Mouse (Mus musculus): ENCODE results near the gene Gramd4.
"Not testable (repeated sequence)": the region's sequence is repeated elsewhere in the genome, so short reads cannot be mapped to it uniquely, and the experiment has no call there.

The Gramd4 gene

DNA sequence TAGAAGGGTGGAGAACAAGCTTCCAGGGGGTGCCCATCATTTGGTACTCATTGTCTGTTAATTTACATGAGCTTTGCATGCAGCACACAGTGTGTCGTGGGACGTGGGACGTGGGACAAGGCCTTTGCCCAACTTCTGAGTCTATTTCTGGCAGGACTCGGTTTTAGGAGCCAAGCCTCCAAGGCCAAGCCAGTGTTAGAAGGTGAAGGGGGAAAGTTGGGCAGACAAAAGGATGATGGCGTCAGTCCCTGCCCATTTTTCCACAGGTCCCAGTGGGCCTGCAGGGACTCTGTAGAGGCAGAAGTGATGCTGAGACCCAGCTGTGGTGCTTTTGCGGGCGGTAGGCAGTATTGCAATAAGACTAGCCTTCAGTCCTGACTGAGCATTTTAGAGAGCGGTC, 33.1 kb downstream of the Gramd4 start:
- DNase-seq (ENCODE audit: low read depth, low spot score), result no peak

DNA sequence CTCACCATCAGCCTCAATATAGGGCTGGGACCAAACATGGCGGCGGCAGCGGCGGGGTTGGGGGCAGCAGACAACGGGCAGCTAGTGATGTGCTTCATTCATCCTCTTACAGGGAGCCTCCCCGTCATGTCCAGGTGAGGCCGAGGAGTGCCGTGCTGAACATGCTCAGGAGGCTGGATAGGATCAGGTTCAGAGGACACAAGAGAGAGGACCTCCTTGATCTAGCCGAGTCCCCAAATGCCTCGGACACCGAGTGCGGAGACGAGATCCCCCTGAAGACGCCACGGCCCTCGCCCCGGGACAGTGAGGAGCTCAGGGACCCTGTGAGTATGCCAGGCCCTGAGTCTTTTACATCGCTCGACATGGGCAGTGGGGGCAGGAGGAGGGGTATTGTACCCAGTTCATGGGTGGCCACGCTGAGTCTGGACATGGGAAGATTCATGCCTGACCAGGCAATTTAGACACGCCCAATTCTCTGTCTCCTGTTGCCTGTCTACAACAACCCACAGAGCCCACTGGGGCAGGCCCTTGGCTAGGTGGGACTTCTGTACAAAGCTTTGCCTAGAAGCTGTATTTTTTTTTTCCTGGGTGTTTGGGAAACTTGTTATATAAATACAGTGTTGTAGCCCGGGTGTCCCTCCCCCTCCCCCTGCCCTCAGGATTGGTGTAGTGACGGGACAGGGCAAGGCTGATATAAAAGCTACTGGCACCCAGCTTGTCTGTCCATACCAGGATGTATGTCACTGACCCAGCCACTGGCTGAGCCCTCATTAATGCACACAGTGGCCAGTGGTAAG, 33.9 kb downstream of the Gramd4 start:
- DNase-seq (ENCODE audit: low read depth, low spot score), result no peak

DNA sequence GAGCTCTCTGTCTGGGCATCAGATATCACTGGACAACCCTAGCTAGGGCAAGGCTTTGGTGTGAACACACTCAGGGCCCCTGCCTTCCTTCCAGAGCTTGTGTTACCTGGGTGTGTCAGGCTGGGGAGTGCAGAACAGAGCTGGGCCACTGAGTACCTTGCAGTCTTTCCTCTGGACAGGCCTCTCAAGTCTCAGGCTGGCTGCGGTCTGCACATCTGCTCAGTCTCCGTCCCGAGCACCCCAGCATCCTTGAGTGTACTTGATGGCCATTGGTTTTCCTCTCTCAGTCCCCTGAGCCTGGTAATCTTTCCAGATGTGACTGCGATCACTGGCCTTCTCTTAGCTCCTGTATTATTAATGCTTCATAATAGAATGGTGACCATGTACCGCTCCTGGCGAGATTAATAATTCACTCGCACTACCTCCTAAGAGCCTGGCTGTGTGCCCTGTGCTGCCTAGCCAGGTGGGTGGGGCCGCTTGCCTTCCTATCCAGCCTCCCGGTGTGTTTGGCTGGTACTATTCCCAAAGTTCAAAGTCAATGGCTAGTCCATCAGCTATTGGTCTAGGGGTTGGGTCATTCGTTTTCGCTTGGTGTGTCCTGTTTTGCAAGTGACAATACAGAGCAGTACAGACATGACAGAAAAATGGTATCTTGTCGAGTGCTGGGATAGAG, 34.6 kb downstream of the Gramd4 start:
- DNase-seq (ENCODE audit: low read depth, low spot score), result no peak

DNA sequence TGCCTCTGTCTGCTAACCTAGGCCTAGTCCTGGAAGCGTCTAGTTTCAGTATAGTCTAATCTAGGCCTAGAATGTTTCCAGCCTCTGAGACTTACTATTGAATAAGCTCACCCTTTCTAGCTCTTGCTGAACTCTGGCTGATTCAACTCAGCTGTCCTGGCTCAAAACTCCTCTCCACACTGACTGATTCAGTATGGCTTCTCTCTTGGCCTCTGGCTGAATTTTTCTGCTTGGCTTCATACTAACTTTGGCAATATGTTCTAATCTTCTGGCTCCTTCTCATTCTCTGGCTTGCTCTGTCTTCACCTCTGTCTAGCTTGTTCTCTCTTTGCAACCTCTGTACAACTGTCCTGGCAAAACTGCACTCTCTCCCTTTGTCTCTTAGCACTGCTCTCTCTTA, 35.7 kb downstream of the Gramd4 start:
- DNase-seq (ENCODE audit: low read depth, low spot score), result no peak

DNA sequence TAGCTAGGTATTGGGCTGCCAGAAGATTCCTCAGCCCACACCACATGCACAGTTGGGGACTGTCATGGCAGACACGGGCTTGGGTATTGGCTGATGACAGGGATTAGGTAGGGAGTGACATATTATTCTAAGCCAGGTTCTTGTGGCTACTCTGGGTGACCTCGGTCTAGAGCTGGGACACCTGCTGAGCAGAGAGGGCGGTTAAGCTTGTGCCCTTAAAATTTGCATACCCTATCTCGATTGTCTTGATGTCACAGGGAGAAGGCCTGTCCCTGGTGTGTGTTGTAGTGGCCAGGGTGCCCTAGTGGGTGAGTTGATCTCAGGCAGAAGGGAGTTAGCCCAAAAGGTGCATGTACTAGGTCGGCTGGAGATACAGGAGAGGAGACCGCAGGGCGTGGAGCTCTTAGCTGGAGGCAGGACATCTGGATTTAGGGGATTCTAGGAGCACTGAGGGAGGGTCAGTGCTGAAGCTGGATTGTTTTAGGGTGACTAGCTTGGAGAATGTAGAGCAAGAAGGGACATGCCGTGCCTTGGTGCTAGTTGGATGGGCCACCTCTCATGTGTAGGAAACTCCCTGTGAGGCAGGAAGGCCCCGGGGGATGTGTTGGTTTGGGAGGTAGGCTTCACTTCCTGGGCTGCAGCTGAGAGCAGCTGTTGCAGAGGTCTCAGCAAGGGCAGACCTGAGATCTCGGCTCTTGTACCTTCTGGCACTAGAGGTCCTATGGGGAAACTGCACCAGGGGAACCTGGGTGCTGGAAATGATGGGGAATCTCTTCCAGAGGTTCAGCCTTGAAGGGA, 37.0 kb downstream of the Gramd4 start:
- no peak for DNase-seq (ENCODE audit: low read depth, low spot score)

DNA sequence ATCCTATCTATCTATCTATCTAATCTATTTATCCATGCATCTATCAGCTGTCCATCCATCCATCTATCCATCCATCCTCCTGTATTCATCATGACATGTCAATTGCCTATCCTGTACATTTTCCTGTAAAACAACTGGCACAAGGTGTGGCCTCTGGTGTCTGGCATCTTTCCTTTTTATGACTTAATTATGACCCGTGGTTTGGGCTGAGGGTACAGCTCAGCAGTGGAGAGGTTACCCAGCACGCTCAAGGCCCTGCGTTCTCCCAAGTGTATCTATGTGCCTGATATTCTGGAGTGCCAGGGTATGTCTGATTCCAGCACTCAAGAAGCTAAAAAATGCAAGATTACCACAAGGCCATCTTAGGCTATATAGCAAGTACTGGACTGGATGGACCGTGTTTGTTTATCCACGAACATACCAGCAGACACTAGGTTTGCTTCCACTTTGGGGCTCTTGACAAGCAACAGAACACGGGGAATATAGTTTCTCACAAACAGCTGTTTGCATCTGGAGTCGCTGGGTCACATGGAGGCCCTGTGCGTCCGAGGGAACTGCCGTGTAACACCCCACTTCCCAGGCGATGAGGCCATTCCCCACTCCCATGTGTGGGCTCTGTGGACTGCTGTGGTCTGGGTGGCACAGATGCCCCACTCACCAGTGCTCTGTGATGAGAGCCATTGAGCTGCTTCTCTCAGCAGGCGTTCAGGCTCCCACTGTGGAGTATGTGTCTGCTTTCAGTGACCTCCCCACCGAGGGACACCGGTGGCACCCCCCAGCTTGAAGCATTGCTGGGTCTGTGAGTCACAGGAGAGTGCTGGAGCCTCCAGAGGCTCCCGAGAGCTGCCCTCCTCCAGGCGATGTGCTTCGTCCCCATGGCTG, 38.5 kb downstream of the Gramd4 start:
- no peak for DNase-seq (ENCODE audit: low read depth, low spot score)

DNA sequence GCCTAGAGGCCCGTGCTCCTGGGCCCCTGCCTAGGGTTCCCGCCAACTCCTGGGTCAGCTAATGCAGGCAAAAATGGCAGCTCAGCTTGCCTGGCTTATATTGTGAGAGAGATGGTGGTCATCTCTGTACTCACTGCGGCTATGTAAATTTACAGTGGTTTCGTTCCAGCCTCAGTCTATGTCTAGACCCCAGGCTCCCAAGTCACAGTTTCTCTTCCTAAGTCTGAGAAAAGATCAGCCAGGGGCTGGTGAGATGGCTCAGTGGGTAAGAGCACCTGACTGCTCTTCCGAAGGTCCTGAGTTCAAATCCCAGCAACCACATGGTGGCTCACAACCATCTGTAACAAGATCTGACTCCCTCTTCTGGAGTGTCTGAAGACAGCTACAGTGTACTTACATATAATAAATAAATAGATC, 39.1 kb downstream of the Gramd4 start:
- DNase-seq (ENCODE audit: low read depth, low spot score), result not testable (repeated sequence)

DNA sequence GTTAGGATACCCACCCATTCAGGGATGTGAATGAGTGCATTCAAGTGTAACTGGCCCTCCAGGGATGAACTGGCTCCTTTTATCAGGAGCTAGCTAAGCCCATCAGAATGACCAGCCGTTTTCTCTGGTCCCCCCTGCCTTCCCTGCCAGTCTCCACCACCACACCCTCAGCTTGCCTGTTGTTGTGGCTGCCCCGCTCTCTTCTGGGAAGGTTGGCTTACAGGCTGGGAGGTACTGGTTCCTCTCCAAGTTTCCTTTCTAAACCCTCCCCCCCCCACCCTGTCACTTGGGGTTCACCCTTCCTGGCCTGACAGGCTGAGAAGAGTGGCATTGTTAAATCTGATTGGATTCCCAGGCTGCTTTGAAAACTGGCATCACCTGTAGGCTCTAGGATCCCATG, 40.4 kb downstream of the Gramd4 start:
- DNase-seq (ENCODE audit: low read depth, low spot score), result no peak

DNA sequence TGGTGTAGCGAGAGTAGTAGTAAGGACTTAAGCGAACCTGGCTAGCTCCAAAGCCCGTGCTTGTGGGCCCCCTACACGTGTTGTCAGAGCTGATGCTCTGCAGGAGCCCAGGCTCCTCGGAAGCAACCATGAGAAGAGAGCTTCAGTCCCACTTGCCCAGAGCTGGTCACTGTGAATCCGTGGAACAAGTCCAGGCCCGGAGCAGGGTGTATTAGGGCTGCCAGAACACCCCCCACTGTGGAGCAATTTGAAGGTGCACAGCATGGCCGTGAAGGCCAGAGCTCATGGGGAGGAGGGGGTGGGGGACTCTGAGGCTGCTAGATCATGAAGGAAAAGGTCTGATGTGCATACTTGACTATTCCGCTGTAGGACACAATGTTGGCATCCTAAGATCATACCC, 44.1 kb downstream of the Gramd4 start:
- no peak for DNase-seq (ENCODE audit: low read depth, low spot score)

DNA sequence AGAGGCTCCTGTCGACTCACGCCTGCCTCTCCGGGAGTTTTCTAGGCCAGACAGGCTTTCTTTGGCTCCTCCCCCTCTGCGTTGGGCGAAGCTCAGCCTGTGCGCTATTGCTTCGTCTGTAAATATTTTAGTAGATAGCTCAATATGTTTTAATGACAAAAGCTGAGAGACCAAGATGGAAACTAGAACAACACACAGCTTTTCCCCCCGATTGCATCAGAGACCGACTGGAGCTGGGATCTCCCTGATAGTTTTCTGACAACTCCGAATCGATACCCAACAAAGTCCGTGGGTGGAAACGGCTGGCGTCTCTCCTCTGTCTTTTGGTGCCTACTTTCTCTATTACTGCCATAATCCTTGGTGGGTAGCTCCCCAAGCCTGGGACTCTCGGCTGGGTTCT, 44.8 kb downstream of the Gramd4 start:
- no peak for DNase-seq (ENCODE audit: low read depth, low spot score)

DNA sequence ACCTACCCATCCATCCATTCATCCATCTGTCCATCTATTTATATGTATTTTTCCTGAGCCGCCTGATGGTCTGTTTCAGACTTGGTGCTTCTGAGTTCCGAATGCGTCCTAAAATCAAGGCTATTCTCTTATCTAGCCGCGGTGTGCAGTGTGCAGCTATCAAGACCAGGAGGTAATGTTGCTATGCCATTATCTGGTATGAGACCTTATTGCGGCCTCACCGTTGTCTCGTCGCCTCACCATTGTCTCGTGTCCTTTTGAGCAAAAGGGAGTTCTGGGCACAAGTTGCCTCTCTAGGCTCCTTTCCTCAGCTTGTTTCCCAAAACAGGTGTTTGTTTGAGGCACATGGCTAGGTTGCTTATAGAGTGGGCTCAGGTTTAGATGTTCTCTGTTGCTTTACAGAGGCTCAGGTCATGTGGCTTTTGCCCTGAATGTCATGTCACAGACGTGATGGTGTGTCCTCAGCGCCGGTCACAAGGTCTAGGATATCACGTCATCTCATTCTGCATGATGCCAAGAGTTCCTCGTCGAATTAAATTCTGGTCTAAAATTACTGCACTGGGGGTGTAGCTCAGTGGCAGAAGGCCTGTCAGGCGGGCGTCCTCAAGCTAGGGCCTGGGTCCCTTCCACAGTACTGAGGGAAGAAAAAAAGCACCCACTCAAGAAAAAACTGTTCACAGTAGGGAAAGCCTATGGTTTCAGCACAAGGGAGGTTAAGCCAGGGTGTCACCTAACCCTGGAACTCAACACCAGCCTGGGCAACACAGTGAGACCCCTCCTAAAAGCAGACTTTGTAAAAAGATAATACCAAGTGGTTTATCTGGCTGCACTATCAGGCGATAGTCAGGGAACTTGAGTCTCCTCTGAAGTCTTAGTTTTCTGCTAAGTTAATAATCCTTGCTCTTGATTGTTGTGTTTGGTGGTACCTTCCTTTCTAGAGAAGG, 47.2 kb downstream of the Gramd4 start:
- no peak for DNase-seq (ENCODE audit: low read depth, low spot score)

DNA sequence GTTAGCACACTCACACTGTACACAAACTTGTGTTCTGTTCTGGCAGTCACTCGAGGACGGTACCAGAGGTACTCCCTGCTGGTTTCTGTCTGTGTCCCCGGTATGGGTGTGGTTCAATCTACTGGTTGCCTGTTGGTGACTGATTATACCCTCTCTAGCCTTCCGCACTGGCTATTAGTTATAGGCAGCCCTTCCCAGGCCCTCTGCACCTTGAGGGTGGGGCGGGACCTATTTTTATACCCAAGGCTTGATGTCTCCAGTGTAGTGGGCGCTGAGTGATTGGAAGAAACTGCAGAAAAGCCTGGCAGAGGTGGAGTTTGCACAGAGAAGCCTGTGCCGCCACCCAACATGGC, 47.8 kb downstream of the Gramd4 start:
- no peak for DNase-seq (ENCODE audit: low read depth, low spot score)

DNA sequence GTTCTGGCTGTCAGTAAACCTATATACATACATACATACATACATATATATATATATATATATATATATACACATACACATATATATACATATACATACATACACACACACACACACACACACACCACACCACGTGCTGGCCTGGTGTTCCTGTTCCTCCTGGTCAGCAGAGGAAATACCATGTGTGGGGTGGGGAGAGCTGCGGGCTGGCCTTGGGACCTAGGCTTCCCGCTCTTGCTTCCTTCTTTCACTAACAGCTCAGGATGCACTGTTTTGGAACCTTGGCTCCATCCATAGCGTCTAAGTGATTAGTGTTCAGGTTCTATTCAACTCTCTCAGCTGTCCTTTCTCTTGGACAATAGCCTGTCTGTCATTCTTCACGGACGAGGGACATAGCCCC, 48.3 kb downstream of the Gramd4 start:
- DNase-seq (ENCODE audit: low read depth, low spot score), result no peak

DNA sequence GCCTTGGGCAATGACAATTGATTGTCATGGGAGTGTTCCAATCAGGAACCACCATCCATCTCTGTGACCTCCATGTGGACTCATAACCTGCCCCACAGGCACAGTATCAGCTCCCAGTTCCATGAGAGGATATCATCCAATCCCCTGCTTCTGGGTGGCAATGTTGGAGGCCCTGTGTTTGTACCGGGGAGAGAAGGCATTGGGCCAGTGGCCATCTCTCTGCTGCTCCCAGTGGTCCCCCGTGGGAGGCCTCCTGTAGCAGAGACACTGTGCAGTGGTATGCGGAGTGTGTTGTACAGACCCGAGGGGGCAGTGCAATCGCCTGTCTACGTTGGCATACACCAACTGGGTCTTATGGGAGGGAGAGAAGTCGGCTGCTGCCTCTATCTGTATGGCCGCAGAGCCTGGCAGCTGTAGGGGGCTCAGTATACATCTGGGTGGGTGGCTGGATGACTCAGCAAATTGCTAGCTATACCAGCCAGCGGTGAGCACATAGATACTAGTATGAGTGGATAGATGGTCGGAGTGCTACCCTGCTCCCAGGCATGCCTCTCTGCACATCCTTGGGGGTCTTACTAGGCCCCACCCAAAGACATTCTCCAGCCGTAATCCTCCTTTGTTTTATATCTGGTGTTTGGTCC, 50.5 kb downstream of the Gramd4 start:
- no peak for DNase-seq (ENCODE audit: low read depth, low spot score)

DNA sequence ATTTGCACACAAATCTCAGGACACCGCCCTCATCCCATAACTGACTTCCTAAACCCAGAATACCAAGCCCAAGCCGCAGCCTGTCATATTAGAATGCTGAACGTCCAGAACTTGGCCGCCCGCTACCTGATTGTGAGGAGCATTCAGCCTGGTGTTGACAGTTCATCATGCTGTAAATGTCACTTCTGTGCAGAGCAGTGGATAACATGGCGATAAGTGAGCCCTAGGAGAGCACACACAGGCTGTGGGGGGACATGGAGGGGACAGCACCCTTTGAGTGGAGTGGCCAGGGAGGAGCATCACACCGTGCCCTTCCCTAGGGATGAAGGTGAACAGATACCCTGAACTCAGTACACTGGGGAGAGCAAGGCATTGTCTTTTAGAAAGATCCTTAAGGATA, 51.8 kb downstream of the Gramd4 start:
- no peak for DNase-seq (ENCODE audit: low read depth, low spot score)

DNA sequence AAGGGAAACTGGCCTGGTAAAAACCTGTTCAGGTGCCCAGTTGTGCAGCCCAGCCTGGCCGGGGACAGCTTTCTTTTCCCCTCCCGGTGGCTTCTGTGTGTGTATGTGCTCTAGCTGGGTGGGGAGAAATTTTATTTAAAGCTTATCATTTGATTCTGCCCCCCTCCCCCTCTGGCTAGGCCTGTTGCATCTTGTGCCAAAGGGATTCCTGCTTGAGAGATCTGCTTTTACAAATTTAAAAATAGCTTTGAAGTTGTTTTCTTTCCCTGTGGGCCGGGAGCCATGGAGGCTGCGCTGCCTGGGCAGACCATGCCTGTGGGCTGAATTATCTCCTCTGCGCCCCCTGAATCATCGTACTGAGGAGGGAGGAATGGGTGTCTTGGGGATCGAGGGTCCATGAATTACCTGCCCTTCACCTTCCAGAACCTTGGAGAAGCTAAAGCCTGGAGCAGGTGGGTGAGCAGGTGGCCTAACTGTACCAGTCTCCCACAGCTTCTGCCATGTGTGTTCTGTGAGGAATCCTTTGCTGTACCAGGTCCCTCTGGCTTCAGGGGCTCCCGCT, 52.2 kb downstream of the Gramd4 start:
- DNase-seq (ENCODE audit: low read depth, low spot score), result no peak

DNA sequence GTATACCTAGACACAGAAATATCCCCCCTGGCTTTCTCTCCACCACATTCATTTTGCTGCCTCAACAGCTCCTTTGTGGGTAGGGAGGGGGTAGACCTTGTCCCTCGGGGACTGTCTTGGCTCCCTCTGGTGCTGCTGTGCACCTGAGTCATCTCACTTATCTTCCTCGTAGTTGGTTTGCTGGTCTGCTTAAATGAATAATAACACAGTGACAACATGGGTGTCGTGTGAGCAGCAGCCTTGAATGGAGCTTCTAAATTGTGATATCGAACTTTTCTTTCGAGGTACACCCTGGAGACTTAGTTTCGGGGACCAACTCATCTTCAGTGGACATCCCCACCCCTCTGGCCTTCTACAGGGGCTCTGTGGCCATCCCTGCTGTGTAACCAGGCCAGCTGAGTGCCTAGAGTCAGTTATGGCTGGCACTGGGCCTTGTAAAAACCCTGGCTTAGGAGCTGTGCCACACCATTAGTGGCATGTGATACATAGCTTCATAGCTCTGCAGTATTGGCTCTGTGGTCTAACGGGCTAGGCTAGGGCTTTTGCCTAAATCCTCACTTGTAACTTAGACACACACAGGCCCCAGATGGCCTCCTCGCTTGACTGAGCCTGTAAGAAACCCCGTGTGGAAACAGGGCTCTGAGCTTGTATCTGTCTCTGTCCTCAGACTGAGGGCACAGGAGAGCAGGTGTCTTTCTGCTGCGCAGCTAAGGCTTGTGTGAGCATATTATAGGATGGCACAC, 53.0 kb downstream of the Gramd4 start:
- DNase-seq (ENCODE audit: low read depth, low spot score), result no peak

DNA sequence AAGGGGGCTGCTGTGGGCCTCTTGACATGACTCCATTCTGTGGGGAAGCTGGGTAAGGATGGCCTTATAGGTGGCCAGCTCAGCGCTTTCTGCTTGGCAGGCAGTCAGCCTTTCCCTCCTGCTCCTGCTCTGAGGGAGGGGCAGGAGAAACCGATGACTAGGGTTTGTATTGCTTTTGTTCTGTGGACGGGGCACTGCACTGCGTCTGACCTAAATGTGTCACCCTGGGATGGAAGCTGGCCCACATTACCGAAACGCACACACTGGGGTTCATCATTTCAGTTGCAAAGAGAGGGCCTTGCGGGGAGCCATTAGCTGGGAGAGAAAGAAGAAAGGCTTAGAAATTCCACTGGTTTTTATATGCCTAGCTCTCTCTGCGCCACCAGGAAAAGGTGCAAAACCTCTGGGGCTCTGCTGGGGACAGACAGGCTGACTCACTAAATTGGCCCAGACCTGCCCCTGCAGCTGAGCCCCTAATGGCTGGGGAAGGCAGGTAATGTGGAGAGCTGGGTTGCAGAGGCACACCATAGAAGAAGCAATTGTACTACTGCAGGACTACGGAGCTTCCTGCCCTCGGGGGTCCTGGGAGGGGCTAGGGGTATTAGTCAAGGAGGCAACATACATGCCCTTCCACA, 55.3 kb downstream of the Gramd4 start:
- no peak for DNase-seq (ENCODE audit: low read depth, low spot score)

DNA sequence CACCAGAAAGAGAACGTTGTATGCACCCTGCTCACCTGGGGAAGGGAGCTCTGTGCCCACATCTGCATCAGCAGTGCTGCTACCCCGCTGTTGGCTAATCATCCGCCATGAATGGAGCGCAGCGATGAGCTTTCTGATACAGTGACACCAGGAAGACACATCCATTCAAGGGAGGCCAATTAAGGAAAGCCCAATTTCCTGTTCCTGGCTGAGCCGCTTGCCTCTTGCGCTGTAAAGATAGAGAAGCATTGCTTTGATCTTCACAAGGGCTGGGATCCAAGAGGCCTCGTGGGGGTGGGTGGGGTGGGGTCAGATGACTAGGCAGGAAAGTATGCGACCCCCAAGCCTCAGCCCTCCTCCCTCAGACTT, 55.8 kb downstream of the Gramd4 start:
- no peak for DNase-seq (ENCODE audit: low read depth, low spot score)
